Mouse (Mus musculus): ENCODE measurements at regions not wholly inside any gene's neighbourhood (a gene's known extent, or its start where the extent isn't known, plus 50 kb on each side); places are given as distances from the start of the nearest gene placed in this dataset.

GRCm38 (mm10) chr7:136820291-136820690 is 74.1 kb upstream of the Mgmt start:
- peaks cover 2% of the 10 kb centered on the region; the same call in 1 of the 2 replicates for H3K4me1 ChIP-seq (ENCODE audit: insufficient read depth, low read length)
- no peaks in the 10 kb centered on the region for H3K9me3 ChIP-seq (ENCODE audit: low read length)
- DNase-seq (ENCODE audit: low spot score) (no peak), ATAC-seq (no peak)
- no peaks in the 10 kb centered on the region for H3K36me3 ChIP-seq (ENCODE audit: insufficient read depth, low read length)
- H3K4me2 ChIP-seq (ENCODE audit: low read depth, low read length) = no peak overlapping the region
- H3K27ac ChIP-seq = no peak overlapping the region
- H3K4me3 ChIP-seq (ENCODE audit: low read length) = no peak overlapping the region
- no peak for TF ChIP-seq CTCF (IDR thresholded peaks at IDR 0.05; ENCODE audit: low read depth)
- H3K27me3 ChIP-seq (ENCODE audit: insufficient read depth, low read length) = no peaks in the 10 kb centered on the region
- no peak overlapping the region for H3K9ac ChIP-seq (replicated peaks; ENCODE audit: low read length)
- 63% methylated on average over 4 of the region's 4 CpGs for WGBS

- Histone ChIP-seq H3K4me1 (ENCODE audit: insufficient read depth, low read length) (peaks cover 5% of the 10 kb centered on the region; the same call in 1 of the 2 replicates), H3K9me3 (ENCODE audit: low read length) (no peaks in the 10 kb centered on the region), H3K4me2 (ENCODE audit: low read depth, low read length) (peak overlapping the region; percentile 48), H3K4me3 (ENCODE audit: low read length) (peak overlapping the region; percentile 19; the same call in 1 of the 2 replicates), H3K36me3 (ENCODE audit: insufficient read depth, low read length) (no peaks in the 10 kb centered on the region), H3K27me3 (ENCODE audit: insufficient read depth, low read length) (no peaks in the 10 kb centered on the region), H3K27ac (0 out of 2 replicates have a peak overlapping the region, but pooled peaks have one; percentile 15), H3K9ac (replicated peaks; ENCODE audit: low read length) (0 out of 2 replicates have a peak overlapping the region, but pooled peaks have one; percentile 28)
- no peak for TF ChIP-seq CTCF (IDR thresholded peaks at IDR 0.05; ENCODE audit: low read depth)
- WGBS = 13% methylated on average over 16 of the region's 16 CpGs
- DNase-seq (ENCODE audit: low spot score) = peak; percentile 32
- ATAC-seq = no peak
These were observed 68.8 kb upstream of the Mgmt start for GRCm38 (mm10) chr7:136825647-136826046.

- H3K4me2 ChIP-seq (ENCODE audit: low read depth, low read length) = no peak overlapping the region
- DNase-seq (ENCODE audit: low spot score) (no peak), ATAC-seq (no peak)
- no peak overlapping the region for H3K9ac ChIP-seq (replicated peaks; ENCODE audit: low read length)
- 74% methylated on average over 1 of the region's 1 CpGs for WGBS
- no peaks in the 10 kb centered on the region for H3K36me3 ChIP-seq (ENCODE audit: insufficient read depth, low read length)
- H3K27ac ChIP-seq = no peak overlapping the region
- H3K27me3 ChIP-seq (ENCODE audit: insufficient read depth, low read length) = no peaks in the 10 kb centered on the region
- no peaks in the 10 kb centered on the region for H3K9me3 ChIP-seq (ENCODE audit: low read length)
- H3K4me1 ChIP-seq (ENCODE audit: insufficient read depth, low read length) = peaks cover 5% of the 10 kb centered on the region; the same call in 1 of the 2 replicates
- H3K4me3 ChIP-seq (ENCODE audit: low read length) = no peak overlapping the region
- TF ChIP-seq CTCF (IDR thresholded peaks at IDR 0.05; ENCODE audit: low read depth) = no peak
These were observed 64.6 kb upstream of the Mgmt start for GRCm38 (mm10) chr7:136829621-136830313.

DNA sequence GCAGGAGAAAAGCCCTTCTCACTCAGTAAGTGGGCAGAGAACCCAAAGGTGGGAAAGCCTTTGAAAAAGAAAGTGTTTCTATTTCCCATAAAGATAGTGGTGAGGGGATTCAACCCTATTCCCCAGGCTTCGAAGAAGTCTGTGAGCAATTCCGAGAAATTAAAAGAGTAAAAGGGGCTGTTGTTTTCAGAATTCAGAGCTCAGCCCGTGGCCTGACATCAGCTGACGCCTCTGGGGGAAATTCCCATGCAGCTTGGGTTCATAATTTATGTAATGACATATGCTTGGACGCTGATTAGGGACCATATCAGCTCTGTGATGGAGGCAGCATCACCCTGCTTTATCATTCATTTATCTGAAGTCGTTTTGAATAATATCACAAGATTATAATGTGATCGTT is 62.0 kb upstream of the Mgmt start:
- H3K36me3 ChIP-seq (ENCODE audit: insufficient read depth, low read length) = no peaks in the 10 kb centered on the region
- no peak for ATAC-seq
- TF ChIP-seq CTCF (IDR thresholded peaks at IDR 0.05; ENCODE audit: low read depth) = no peak
- H3K27ac ChIP-seq = no peak overlapping the region
- no peak for DNase-seq (ENCODE audit: low spot score)
- WGBS = 68% methylated on average over 7 of the region's 7 CpGs
- H3K9me3 ChIP-seq (ENCODE audit: low read length) = no peaks in the 10 kb centered on the region
- no peak overlapping the region for H3K4me3 ChIP-seq (ENCODE audit: low read length)
- H3K9ac ChIP-seq (replicated peaks; ENCODE audit: low read length) = no peak overlapping the region
- H3K4me2 ChIP-seq (ENCODE audit: low read depth, low read length) = no peak overlapping the region
- H3K4me1 ChIP-seq (ENCODE audit: insufficient read depth, low read length) = no peaks in the 10 kb centered on the region
- no peaks in the 10 kb centered on the region for H3K27me3 ChIP-seq (ENCODE audit: insufficient read depth, low read length)

GRCm38 (mm10) chr7:136838971-136839370 is 55.4 kb upstream of the Mgmt start:
- Histone ChIP-seq H3K4me3 (ENCODE audit: low read length) (no peak overlapping the region), H3K9ac (replicated peaks; ENCODE audit: low read length) (no peak overlapping the region), H3K4me2 (ENCODE audit: low read depth, low read length) (no peak overlapping the region), H3K27me3 (ENCODE audit: insufficient read depth, low read length) (no peaks in the 10 kb centered on the region; the same call in 1 of the 2 replicates), H3K27ac (no peak overlapping the region), H3K36me3 (ENCODE audit: insufficient read depth, low read length) (no peaks in the 10 kb centered on the region), H3K9me3 (ENCODE audit: low read length) (no peaks in the 10 kb centered on the region), H3K4me1 (ENCODE audit: insufficient read depth, low read length) (no peaks in the 10 kb centered on the region; the same call in 1 of the 2 replicates)
- ATAC-seq (no peak), DNase-seq (ENCODE audit: low spot score) (peak; percentile 30)
- 46% methylated on average over 5 of the region's 5 CpGs for WGBS
- TF ChIP-seq CTCF (IDR thresholded peaks at IDR 0.05; ENCODE audit: low read depth) = no peak

DNA sequence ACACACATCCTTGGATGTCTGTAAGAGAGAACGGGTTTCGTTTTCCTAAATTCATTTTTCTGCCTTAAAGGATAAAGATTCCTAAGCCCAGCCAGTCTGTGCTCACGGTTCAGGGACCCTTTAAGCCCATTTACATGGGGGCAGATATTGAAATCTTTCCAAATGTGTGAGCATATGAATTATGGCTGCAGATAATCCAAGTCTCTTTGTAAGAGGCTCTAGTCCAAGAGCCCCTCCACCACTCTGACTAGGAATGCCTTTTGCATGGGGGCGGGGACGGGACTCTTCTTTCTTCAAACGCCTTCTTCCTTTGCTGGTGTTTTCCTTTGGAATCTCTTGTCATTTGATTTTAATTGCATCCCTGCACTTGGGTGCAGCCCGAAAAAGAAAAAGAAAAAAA is 54.2 kb upstream of the Mgmt start:
- Histone ChIP-seq H3K4me1 (ENCODE audit: insufficient read depth, low read length) (no peaks in the 10 kb centered on the region; the same call in 1 of the 2 replicates), H3K36me3 (ENCODE audit: insufficient read depth, low read length) (no peaks in the 10 kb centered on the region), H3K27ac (no peak overlapping the region), H3K27me3 (ENCODE audit: insufficient read depth, low read length) (no peaks in the 10 kb centered on the region; the same call in 1 of the 2 replicates), H3K9ac (replicated peaks; ENCODE audit: low read length) (no peak overlapping the region), H3K9me3 (ENCODE audit: low read length) (no peaks in the 10 kb centered on the region), H3K4me3 (ENCODE audit: low read length) (no peak overlapping the region), H3K4me2 (ENCODE audit: low read depth, low read length) (no peak overlapping the region)
- no peak for TF ChIP-seq CTCF (IDR thresholded peaks at IDR 0.05; ENCODE audit: low read depth)
- 54% methylated on average over 7 of the region's 7 CpGs for WGBS
- ATAC-seq = no peak
- no peak for DNase-seq (ENCODE audit: low spot score)

- Histone ChIP-seq H3K4me2 (ENCODE audit: low read depth, low read length) (no peak overlapping the region), H3K9me3 (ENCODE audit: low read length) (no peaks in the 10 kb centered on the region), H3K36me3 (ENCODE audit: insufficient read depth, low read length) (no peaks in the 10 kb centered on the region), H3K27me3 (ENCODE audit: insufficient read depth, low read length) (no peaks in the 10 kb centered on the region; the same call in 1 of the 2 replicates), H3K27ac (no peak overlapping the region), H3K4me3 (ENCODE audit: low read length) (no peak overlapping the region), H3K4me1 (ENCODE audit: insufficient read depth, low read length) (no peaks in the 10 kb centered on the region; the same call in 1 of the 2 replicates), H3K9ac (replicated peaks; ENCODE audit: low read length) (no peak overlapping the region)
- WGBS = 58% methylated on average over 7 of the region's 7 CpGs
- TF ChIP-seq CTCF (IDR thresholded peaks at IDR 0.05; ENCODE audit: low read depth) = no peak
- DNase-seq (ENCODE audit: low spot score) (no peak), ATAC-seq (no peak)
These were observed 51.7 kb upstream of the Mgmt start for GRCm38 (mm10) chr7:136842751-136843150.

All from hindbrain, postnatal 0 days (tissue).